Mouse (Mus musculus) embryonic facial prominence, embryonic 13.5 days (tissue): ENCODE results near the gene Ugt1a7c. TPM values are rescaled to one million over a fixed set of nuclear protein-coding genes. Genes with fewer than 3 reads are reported as not detected.
"Not testable (repeated sequence)": the region's sequence is repeated elsewhere in the genome, so short reads cannot be mapped to it uniquely, and the experiment has no call there.

Source experiments
- ATAC-seq: fragments of 200-750 bp; cut with Nextera tagmentation; 2 replicates; pipeline ENCODE4 v1.8.0; 2017; ENCODE audit warnings: low read depth; ENCODE audit not compliant: insufficient number of reproducible peaks, insufficient read depth, low FRiP score, low TSS enrichment
- H3K27ac ChIP-seq: fragments of 300-500 bp; sonication (generic); 2 replicates; pipeline ENCODE4 v1.5.1; 2015; ENCODE audit warnings: moderate library complexity, mild to moderate bottlenecking, inconsistent platforms
- H3K27me3 ChIP-seq: fragments of 300-500 bp; sonication (generic); 2 replicates; pipeline ENCODE4 v1.6.1; 2015; ENCODE audit warnings: mild to moderate bottlenecking, inconsistent platforms
- H3K36me3 ChIP-seq: fragments of 300-500 bp; sonication (generic); 2 replicates; pipeline ENCODE4 v1.6.1; 2015; ENCODE audit warnings: mild to moderate bottlenecking, inconsistent platforms
- H3K4me1 ChIP-seq: fragments of 300-500 bp; sonication (generic); 2 replicates; pipeline ENCODE4 v1.6.1; 2015; ENCODE audit warnings: inconsistent platforms
- H3K4me2 ChIP-seq: fragments of 300-500 bp; sonication (generic); 2 replicates; pipeline ENCODE4 v1.6.1; 2015; ENCODE audit warnings: moderate library complexity, mild to moderate bottlenecking, inconsistent platforms
- H3K4me3 ChIP-seq: fragments of 300-500 bp; sonication (generic); 2 replicates; pipeline ENCODE4 v1.5.1; 2015; ENCODE audit warnings: mild to moderate bottlenecking, inconsistent platforms
- H3K9ac ChIP-seq: fragments of 300-500 bp; sonication (generic); 2 replicates; pipeline ENCODE4 v1.6.1; 2015; ENCODE audit warnings: mild to moderate bottlenecking, inconsistent platforms
- H3K9me3 ChIP-seq: fragments of 300-500 bp; sonication (generic); 2 replicates; pipeline ENCODE4 v1.6.1; 2016; ENCODE audit warnings: inconsistent platforms
- WGBS: fragments of 180-500 bp; shearing (Covaris S2); methylation state at CpG from one replicate; pipeline ENCODE4 v1.1.7; 2015; ENCODE audit warnings: mixed read lengths; 5-methylcytosine and 5-hydroxymethylcytosine counted together
- polyA plus RNA-seq: library from polyadenylated mRNA; unstranded; fragments of >200 nt; fragmentation: Nextera tagmentation; extraction: Ambion mirVana; gene quantifications from 2 replicates; pipeline ENCODE4 v1.2.1, GENCODE M21; 2015

Ugt1a7c gene
- polyA plus RNA-seq, 1 experiment from 2014 or later: 1.6 TPM

DNA sequence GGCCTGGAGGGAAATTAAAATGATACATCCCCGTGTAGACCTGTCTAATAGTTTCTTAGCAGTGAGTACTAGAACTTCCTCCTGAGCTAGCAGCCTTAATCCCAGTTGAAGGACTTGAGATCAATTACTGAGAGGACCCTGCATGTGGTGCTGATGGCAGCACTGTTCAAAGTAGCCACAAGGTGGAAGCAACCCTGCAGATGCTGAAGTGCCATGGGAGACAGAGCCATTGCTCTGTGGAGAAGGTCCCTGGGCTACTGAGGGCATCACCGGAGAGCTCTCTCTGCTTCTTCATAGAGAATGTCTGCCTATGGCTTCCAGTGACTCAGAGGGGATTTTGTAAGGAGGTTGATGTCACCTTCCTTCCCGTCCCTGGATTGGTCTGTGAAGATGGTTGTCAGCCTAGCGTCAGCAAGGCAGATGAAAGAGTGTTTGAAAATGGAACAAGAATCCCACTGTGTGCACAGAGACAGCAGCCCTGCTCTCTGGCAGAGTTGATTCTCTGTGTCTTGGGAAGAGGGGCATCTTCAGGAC lies 31.0 kb downstream of the Ugt1a7c start:
- not testable (repeated sequence) for H3K36me3 ChIP-seq, H3K9ac ChIP-seq, H3K4me1 ChIP-seq, ATAC-seq, H3K27me3 ChIP-seq, H3K27ac ChIP-seq, H3K4me3 ChIP-seq, H3K9me3 ChIP-seq, H3K4me2 ChIP-seq
- WGBS: 71% methylated on average over 4 of the region's 4 CpGs

DNA sequence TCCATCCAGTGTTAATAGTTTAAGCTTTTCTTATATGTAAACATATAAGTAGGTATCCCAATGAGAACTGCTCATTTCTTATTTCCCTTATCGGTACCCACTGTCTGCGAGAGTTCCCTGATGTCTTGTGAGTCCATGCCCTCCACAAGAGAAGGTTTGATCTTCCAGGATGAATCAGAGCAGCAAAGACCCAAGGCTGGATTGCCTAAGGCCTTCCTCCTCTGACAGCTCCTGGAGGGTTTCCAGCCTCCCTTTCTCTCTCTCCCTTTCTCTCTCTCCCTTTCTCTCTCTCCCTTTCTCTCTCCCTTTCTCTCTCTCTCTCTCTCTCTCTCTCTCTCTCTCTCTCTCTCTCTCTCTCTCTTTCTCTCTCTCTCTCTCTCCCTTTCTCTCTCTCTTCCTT lies 34.2 kb downstream of the Ugt1a7c start:
- not testable (repeated sequence) for H3K27me3 ChIP-seq, H3K36me3 ChIP-seq, H3K9me3 ChIP-seq, H3K27ac ChIP-seq, H3K4me3 ChIP-seq, ATAC-seq, H3K9ac ChIP-seq, H3K4me1 ChIP-seq, H3K4me2 ChIP-seq
- WGBS: 84% methylated on average over 2 of the region's 2 CpGs

DNA sequence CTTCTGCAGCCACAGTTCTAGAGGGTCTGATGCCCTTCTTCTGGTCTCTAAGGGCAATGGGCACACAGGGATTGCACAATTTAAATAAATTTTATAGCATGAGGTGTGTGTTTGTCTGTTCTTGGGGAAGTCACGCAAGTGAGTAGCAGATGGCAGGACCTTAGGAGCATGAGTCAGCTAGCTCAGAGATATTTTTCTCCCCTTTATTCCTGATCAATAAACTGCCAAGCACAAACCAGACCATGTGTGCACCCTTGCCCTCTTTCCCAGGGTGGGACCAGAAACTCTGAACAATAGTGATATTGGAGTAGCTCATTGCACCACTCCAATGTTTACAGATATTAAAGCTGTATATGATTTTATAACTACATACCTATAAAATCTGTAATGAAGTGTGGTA lies 35.4 kb downstream of the Ugt1a7c start:
- ATAC-seq, H3K36me3 ChIP-seq, H3K4me3 ChIP-seq, H3K27ac ChIP-seq, H3K27me3 ChIP-seq, H3K4me2 ChIP-seq, H3K9ac ChIP-seq, H3K9me3 ChIP-seq: not testable (repeated sequence)
- H3K4me1 ChIP-seq: peaks cover 12% of the 10 kb centered on the region
- 89% methylated on average over 1 of the region's 1 CpGs for WGBS

DNA sequence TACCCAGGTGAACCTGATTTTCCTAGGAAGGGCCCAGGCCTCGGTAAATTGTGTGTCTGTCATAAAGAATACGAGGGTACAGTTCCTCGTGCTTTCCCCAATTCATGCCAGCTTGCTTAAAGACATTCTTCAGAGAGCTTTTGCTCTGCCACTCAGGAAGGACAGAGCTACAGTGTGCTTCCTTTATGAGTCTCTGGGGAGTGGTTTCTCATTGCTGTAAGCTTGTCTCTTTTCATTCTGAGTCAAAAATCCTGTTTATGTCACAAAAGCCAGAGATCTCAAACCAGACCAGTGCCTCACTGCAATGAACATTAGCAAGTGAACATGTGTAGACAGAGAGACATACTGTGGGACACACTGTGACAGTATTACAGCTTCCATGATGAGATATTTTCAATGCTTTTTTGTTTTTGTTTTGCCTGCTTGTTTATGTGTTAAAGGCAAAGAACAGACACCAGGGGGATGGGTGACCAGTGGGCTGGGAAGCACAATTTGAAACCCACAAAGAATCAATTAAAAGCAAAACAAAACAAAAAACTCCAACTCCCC lies 39.1 kb downstream of the Ugt1a7c start:
- Histone ChIP-seq H3K4me1 (peaks cover 12% of the 10 kb centered on the region), H3K27ac (peak overlapping the region; percentile 81), H3K36me3 (no peaks in the 10 kb centered on the region), H3K27me3 (no peaks in the 10 kb centered on the region), H3K4me3 (no peak overlapping the region), H3K4me2 (no peak overlapping the region), H3K9me3 (no peaks in the 10 kb centered on the region), H3K9ac (no peak overlapping the region)
- 43% methylated on average over 3 of the region's 3 CpGs for WGBS
- no peak for ATAC-seq

DNA sequence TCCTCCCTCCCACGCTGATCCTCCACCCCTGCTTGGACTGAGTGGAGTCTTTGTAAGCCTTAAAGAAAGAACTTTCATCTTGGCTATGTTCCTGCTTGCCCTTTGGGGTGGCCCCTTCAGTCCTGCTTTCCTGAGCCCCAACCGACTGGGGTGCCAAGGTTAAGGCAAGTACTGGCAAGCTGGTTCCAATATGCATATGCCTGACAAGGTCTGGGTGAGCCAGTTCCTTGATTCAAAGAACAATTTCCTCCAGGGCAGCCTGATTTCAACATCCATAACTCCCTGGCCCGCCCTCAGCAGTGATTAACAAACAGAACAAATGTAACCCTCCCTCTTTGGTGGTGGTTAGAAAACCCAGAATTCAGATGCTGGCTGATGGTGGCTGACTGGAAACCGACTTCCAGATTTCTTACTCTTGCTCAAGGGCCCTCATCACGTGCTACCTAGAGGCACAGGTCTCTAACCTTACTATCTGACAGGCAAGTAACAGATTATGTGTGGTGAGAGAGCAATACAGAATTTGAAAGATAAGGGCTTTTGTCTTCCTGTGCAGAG lies 39.7 kb downstream of the Ugt1a7c start, which contains the start of gene Ugt1a6a:
Gene Ugt1a6a, plus strand, starts transcription at position 353 of the 555 bp plus-strand sequence.
- peak; percentile 63; the same call in 1 of the 2 replicates for ATAC-seq
- WGBS: 23% methylated on average over 5 of the region's 5 CpGs

DNA sequence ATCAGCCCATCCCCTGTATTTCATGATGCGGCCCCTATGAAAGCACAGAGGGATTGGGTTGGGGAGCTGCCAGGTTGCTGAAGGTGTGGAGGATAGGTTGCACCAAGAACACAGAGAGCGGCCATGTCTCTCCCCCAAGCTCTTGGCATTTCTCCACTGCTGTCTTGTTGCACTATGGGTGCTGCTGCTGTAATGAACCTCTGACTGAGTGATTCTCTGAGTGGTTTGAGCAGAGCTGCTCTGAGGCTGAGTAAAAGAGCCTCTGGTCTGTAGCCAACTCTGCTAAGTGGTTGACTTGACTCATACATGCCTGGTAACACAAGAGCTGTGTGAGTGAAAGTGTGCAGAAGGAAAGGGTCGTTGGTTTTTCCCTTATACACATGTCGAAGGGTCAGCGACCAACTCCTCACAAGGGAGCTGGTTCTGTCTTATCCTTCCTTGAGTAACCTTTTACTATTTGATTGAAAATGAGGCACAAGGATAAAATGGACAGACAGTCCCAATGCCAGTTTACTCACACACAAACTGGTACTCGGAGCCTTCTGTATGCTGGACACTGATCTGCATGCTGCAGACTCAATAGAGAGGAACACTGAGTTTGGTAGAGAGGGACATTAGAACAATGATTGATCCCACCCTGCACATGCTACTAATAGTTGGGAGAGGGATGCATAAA lies 40.5 kb downstream of the Ugt1a7c start:
- not testable (repeated sequence) for H3K9ac ChIP-seq, ATAC-seq, H3K4me3 ChIP-seq, H3K9me3 ChIP-seq, H3K36me3 ChIP-seq, H3K27ac ChIP-seq, H3K27me3 ChIP-seq, H3K4me2 ChIP-seq
- 89% methylated on average over 6 of the region's 6 CpGs for whole genome bisulfite sequencing
- H3K4me1 ChIP-seq: peaks cover 12% of the 10 kb centered on the region

More for the DNA sequence above, 39.7 kb downstream of the Ugt1a7c start, which contains the start of gene Ugt1a6a:
- H3K9me3 ChIP-seq, H3K9ac ChIP-seq, H3K36me3 ChIP-seq, H3K27me3 ChIP-seq, H3K4me2 ChIP-seq, H3K4me3 ChIP-seq: not testable (repeated sequence)
- H3K27ac ChIP-seq: peak within 1 kb of the TSS; percentile 81
- peaks cover 12% of the 10 kb centered on the region for H3K4me1 ChIP-seq

DNA sequence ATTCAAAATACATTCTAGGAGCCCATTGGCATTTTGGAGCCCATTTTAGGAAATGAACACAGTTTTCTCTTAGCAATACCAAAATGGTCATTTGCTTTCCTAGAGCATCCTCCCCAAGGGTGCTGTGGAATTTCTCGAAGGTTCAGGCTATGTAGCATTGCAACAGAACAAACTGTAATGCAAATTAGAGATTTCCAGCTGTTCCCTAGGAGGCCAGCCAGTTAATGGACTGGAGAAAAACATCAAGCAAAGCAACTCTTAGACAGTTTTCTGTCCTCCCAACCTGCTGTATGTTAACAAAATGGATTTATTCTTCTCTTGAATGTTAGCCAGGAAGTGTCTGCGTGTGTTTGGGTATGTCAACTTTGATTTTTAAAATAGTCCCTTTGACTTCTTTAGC lies 41.8 kb downstream of the Ugt1a7c start:
- no peak overlapping the region for H3K4me3 ChIP-seq

DNA sequence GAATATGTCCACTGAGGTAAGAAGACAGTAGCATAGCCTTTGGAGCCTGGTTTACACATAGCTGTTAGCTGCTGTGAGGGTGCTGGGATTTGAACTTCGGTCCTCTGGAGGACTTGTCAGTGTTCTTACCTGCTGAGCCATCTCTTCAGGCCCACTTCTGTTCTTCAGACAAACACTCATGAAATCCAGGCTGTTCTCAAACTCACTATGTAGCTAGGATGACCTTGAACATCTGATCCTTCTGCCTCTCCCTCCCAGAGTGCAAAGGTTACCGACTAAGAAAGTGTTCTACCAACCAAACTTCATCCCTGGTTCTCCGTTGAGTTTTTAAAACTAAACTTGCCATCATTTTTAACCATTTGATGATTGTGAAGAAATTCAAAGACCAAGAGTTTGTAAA lies 42.4 kb downstream of the Ugt1a7c start:
- no peaks in the 10 kb centered on the region for H3K27me3 ChIP-seq
- no peak for ATAC-seq
- WGBS: 80% methylated on average over 3 of the region's 3 CpGs

More for the DNA sequence above, 41.8 kb downstream of the Ugt1a7c start:
- no peaks in the 10 kb centered on the region for H3K27me3 ChIP-seq
- no peak overlapping the region for H3K4me2 ChIP-seq
- 76% methylated on average over 2 of the region's 2 CpGs for WGBS
- H3K27ac ChIP-seq: no peak overlapping the region
- H3K9me3 ChIP-seq: no peaks in the 10 kb centered on the region
- no peak overlapping the region for H3K9ac ChIP-seq
- H3K4me1 ChIP-seq: peaks cover 12% of the 10 kb centered on the region
- no peaks in the 10 kb centered on the region for H3K36me3 ChIP-seq
- no peak for ATAC-seq

DNA sequence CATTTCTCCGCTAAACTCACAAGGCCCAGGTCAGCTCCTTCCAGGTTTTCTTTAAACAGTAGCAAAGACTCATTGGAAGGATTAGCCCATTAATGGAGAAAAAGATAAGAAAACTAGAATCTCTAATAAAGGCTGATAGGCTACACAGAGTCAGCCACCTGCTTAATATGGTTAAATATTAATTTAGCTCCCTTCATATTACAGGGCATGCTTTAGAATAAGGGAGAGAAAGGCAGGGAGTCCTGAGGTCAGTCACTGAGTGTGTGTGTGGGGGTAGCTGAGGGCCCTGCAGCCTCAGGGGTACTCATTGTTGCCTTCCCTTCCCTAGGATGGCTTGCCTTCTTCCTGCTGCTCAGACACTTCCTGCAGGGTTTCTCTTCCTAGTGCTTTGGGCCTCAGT lies 43.3 kb downstream of the Ugt1a7c start:
- Histone ChIP-seq H3K9ac (no peak overlapping the region), H3K27ac (no peak overlapping the region), H3K27me3 (no peaks in the 10 kb centered on the region), H3K4me3 (no peak overlapping the region), H3K4me2 (no peak overlapping the region), H3K36me3 (no peaks in the 10 kb centered on the region), H3K9me3 (no peaks in the 10 kb centered on the region), H3K4me1 (peaks cover 12% of the 10 kb centered on the region)
- no peak for ATAC-seq
- 95% methylated on average over 1 of the region's 1 CpGs for WGBS

More for the DNA sequence above, 42.4 kb downstream of the Ugt1a7c start:
- Histone ChIP-seq H3K4me3 (no peak overlapping the region), H3K36me3 (no peaks in the 10 kb centered on the region), H3K9ac (no peak overlapping the region), H3K4me2 (no peak overlapping the region), H3K4me1 (peaks cover 12% of the 10 kb centered on the region), H3K27ac (no peak overlapping the region), H3K9me3 (no peaks in the 10 kb centered on the region)

DNA sequence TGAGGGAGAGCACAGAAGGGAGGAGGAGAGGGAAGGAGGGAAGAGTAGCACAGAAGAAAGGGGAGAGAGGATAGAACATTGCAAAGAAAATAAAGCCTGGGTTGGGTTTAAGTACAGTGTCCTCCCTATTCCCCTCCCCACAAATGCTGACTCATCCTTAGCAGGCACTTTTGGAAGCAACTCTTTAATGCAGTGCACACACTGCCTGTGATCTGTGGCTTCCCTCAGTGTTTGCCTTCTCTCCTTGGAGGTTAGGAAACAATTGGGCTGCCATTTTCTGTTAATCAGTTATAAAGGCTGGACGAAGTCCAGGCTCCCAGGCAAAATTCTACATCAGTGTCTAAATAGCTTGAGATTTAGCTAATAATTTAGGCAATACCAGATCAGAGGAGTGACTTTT lies 45.6 kb downstream of the Ugt1a7c start:
- not testable (repeated sequence) for H3K36me3 ChIP-seq, H3K4me3 ChIP-seq, H3K9me3 ChIP-seq, H3K9ac ChIP-seq, H3K4me1 ChIP-seq, ATAC-seq, H3K27ac ChIP-seq, H3K4me2 ChIP-seq, H3K27me3 ChIP-seq
- 57% methylated on average over 1 of the region's 1 CpGs for WGBS

DNA sequence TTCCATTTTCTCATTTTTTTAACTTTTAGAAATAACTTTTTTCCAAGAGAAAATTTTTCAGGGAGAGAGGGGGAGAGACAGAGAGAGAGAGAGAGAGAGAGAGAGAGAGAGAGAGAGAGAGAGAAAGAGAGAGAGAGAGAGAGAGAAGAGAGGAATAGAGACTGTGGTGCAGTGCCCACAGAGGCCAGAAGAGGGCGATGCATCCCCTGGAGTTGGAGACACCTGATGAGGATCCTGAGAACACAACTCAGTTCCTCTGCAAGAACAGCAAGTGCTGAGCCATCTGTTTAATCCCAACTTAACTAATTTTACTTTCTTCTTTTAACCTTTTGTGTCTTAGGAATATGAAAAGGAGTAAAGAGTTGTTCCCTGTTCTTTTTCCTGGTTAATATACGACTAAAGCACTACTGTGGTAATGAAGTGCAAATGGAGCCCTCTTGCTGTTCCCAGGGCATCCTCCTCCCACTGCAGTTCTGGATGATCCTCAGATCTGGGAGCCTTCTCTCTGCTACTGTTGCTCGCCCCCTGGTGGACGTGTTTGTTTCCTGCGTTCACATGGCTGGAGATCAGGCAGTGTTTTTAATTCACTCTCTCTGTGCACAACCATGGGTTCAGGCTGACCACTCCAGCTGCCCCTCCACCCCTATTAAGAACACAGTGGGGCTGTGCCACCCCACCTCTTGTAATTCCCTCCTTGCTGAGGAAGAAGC lies 49.3 kb downstream of the Ugt1a7c start:
- WGBS: 3% methylated on average over 5 of the region's 5 CpGs
- ATAC-seq: not testable (repeated sequence)

More for the DNA sequence above, 49.3 kb downstream of the Ugt1a7c start:
- H3K9me3 ChIP-seq, H3K9ac ChIP-seq, H3K4me2 ChIP-seq, H3K4me1 ChIP-seq, H3K27me3 ChIP-seq, H3K36me3 ChIP-seq, H3K4me3 ChIP-seq, H3K27ac ChIP-seq: not testable (repeated sequence)
